Mouse (Mus musculus) macrophage (primary cell): ENCODE results near the gene H2afy. TPM values are rescaled to one million over a fixed set of nuclear protein-coding genes. Genes with fewer than 3 reads are reported as not detected.
"Not testable (repeated sequence)": the region's sequence is repeated elsewhere in the genome, so short reads cannot be mapped to it uniquely, and the experiment has no call there.

Experiments used
- H3K27ac ChIP-seq: fragments of 350-480 bp; formaldehyde crosslinking; 2 replicates; pipeline ENCODE4 v1.9.0; 2021
- H3K36me3 ChIP-seq: fragments of 350-480 bp; formaldehyde crosslinking; 2 replicates; pipeline ENCODE4 v1.9.0; 2021; ENCODE audit errors: inconsistent target
- H3K4me3 ChIP-seq: fragments of 350-480 bp; formaldehyde crosslinking; 2 replicates; pipeline ENCODE4 v1.9.0; 2021; ENCODE audit errors: inconsistent target
- H3K79me2 ChIP-seq: fragments of 350-480 bp; formaldehyde crosslinking; 2 replicates; pipeline ENCODE4 v1.9.0; 2021; ENCODE audit errors: inconsistent target
- WGBS: methylation state at CpG from one replicate; pipeline ENCODE4 v1.1.7; 2026; ENCODE audit warnings: inconsistent platforms; ENCODE audit not compliant: missing documents; 5-methylcytosine and 5-hydroxymethylcytosine counted together
- polyA plus RNA-seq: library from polyadenylated mRNA; stranded (reverse); fragments of 250-400 nt; gene quantifications from 3 replicates; pipeline ENCODE4 v1.2.4, GENCODE M21; 2018; ENCODE audit warnings: inconsistent platforms

Gene H2afy
- polyA plus RNA-seq, 1 experiment from 2014 or later, result 96.3 TPM

DNA sequence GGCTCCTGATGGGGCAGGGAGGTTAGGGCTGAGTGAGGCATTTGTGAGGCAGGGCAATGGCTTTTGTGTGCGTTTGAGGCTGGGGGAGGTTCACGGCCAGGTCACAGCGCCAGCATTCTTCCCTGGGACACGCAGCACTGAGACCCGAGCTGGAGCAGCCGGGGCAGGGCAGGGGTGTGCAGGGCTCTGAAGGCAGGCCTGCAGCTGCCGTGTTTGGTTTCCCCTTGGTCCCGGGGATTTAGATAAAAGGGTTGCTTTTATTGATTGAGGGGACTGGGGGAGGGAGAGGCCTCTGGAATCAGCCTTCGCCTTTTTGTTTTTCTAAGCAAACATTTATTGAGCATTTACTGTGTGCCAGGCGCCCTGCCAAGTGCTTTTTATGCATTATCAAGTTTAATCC, 83.4 kb downstream of the H2afy start:
- Histone ChIP-seq H3K27ac (no peak overlapping the region), H3K4me3 (no peak overlapping the region), H3K79me2 (no peaks in the 10 kb centered on the region), H3K36me3 (no peaks in the 10 kb centered on the region)
- WGBS, result 85% methylated on average over 8 of the region's 10 CpGs

GRCm38 (mm10) chr13:56050246-56050645, 85.9 kb downstream of the H2afy start:
- Histone ChIP-seq H3K27ac (no peak overlapping the region), H3K4me3 (no peak overlapping the region), H3K36me3 (no peaks in the 10 kb centered on the region), H3K79me2 (no peaks in the 10 kb centered on the region)
- 76% methylated on average over 5 of the region's 6 CpGs for WGBS

- Histone ChIP-seq H3K27ac (no peak overlapping the region), H3K4me3 (no peak overlapping the region), H3K36me3 (no peaks in the 10 kb centered on the region), H3K79me2 (no peaks in the 10 kb centered on the region)
- WGBS, result 100% methylated on average over 3 of the region's 3 CpGs
Measured at GRCm38 (mm10) chr13:56042221-56042620, 93.9 kb downstream of the H2afy start.

GRCm38 (mm10) chr13:56040621-56041020, 95.5 kb downstream of the H2afy start:
- no peaks in the 10 kb centered on the region for H3K79me2 ChIP-seq
- H3K27ac ChIP-seq, result no peak overlapping the region
- no peak overlapping the region for H3K4me3 ChIP-seq
- WGBS, result 91% methylated on average over 3 of the region's 3 CpGs
- no peaks in the 10 kb centered on the region for H3K36me3 ChIP-seq

GRCm38 (mm10) chr13:56039610-56040371, 96.4 kb downstream of the H2afy start:
- Histone ChIP-seq H3K4me3 (no peak overlapping the region), H3K79me2 (no peaks in the 10 kb centered on the region), H3K27ac (no peak overlapping the region), H3K36me3 (no peaks in the 10 kb centered on the region)
- 78% methylated on average over 10 of the region's 10 CpGs for WGBS

GRCm38 (mm10) chr13:56029006-56029405, 107.2 kb downstream of the H2afy start:
- Histone ChIP-seq H3K79me2 (no peaks in the 10 kb centered on the region), H3K27ac (no peak overlapping the region), H3K36me3 (no peaks in the 10 kb centered on the region), H3K4me3 (no peak overlapping the region)
- 66% methylated on average over 4 of the region's 4 CpGs for WGBS

DNA sequence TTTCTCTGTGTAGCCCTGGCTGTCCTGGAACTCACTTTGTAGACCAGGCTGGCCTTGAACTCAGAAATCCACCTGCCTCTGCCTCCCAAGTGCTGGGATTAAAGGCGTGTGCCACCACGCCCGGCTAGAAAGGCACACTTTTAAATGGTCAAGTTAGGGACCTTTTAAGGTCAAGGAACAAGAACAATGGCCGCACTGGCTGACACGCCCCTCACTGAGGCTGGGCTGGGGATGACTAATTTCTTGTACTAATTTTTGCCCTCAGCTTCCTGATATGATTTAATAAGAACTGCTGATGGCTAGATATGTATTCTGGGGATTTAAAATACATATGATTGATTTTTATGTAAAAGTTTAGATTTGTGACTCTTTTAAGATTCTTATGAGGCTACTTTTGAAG, 108.2 kb downstream of the H2afy start:
- WGBS, result 81% methylated on average over 5 of the region's 5 CpGs
- H3K36me3 ChIP-seq, H3K4me3 ChIP-seq, H3K27ac ChIP-seq, H3K79me2 ChIP-seq: not testable (repeated sequence)

GRCm38 (mm10) chr13:56026623-56027022, 109.5 kb downstream of the H2afy start:
- no peak overlapping the region for H3K4me3 ChIP-seq
- H3K27ac ChIP-seq, result no peak overlapping the region
- H3K79me2 ChIP-seq, result no peaks in the 10 kb centered on the region
- H3K36me3 ChIP-seq, result no peaks in the 10 kb centered on the region
- WGBS, result 95% methylated on average over 5 of the region's 5 CpGs

GRCm38 (mm10) chr13:56026026-56026425, 110.1 kb downstream of the H2afy start:
- WGBS, result 47% methylated on average over 7 of the region's 7 CpGs
- no peak overlapping the region for H3K4me3 ChIP-seq
- H3K27ac ChIP-seq, result no peak overlapping the region
- H3K36me3 ChIP-seq, result no peaks in the 10 kb centered on the region
- no peaks in the 10 kb centered on the region for H3K79me2 ChIP-seq

- no peak overlapping the region for H3K4me3 ChIP-seq
- 48% methylated on average over 14 of the region's 14 CpGs for WGBS
- no peak overlapping the region for H3K27ac ChIP-seq
- H3K79me2 ChIP-seq, result no peaks in the 10 kb centered on the region
- H3K36me3 ChIP-seq, result no peaks in the 10 kb centered on the region
Measured at GRCm38 (mm10) chr13:56025027-56025410, 111.1 kb downstream of the H2afy start.

DNA sequence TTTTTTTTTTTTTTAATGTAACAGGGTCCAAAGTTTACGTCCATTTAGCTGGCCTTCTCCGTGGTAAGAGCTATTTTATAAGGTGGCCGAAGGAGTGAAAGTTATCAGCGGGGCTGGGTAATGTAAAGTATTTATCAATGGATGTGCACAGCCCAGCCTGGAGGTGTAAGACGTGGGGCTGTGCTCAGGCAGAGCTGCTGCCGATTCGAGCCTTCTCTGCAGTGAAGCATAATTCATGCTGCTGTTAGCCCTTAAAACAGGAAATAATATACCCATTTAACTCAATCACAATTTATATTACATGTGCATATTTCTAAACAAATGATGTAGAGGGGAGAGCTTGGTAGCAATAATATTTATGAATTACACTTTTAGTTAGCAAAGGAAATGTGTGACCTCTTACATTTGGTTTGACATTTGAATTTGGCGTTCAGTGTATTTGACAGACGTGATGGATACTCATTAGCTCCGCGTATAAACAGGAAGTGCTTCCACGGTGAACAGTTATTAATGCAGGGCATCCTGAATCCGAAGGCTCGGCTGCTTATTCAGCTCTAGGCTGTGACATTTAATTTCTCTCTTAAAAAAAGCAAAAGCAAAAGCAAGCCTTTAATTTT, 111.6 kb downstream of the H2afy start:
- H3K4me3 ChIP-seq, result no peak overlapping the region
- 36% methylated on average over 14 of the region's 14 CpGs for WGBS

More for the DNA sequence above, 111.6 kb downstream of the H2afy start:
- Histone ChIP-seq H3K27ac (no peak overlapping the region), H3K36me3 (no peaks in the 10 kb centered on the region), H3K79me2 (no peaks in the 10 kb centered on the region)

Other genes starting within 250 kb of the H2afy start
- gene Tifab, start 42.5 kb upstream of the H2afy start, polyA plus RNA-seq, result 17.5 to 60.8 TPM (median 44.2 TPM) in 3 replicates
- not detected in 3 replicates for gene Neurog1, start 115.8 kb upstream of the H2afy start, polyA plus RNA-seq
- 0.27 to 7.5 TPM (median 0.39 TPM) in 3 replicates for gene Cxcl14, start 160.2 kb upstream of the H2afy start, polyA plus RNA-seq